Mouse (Mus musculus) CD4-positive helper T cell, adult 2 months (primary cell): ENCODE data around the gene Rbms3.

ENCODE experiments used
- DNase-seq: peaks from one replicate; pipeline ENCODE4 v3.0.0-alpha.2; 2012; ENCODE audit warnings: low read depth, missing footprints, low spot score

The Rbms3 gene

GRCm38 (mm10) chr9:117375776-117376175 is 253.9 kb downstream of the Rbms3 start:
- no peak for DNase-seq

- no peak for DNase-seq
These were observed 256.5 kb downstream of the Rbms3 start for GRCm38 (mm10) chr9:117373164-117373741.

- no peak for DNase-seq
These were observed 257.7 kb downstream of the Rbms3 start for GRCm38 (mm10) chr9:117371980-117372379.

- no peak for DNase-seq
These were observed 259.6 kb downstream of the Rbms3 start for GRCm38 (mm10) chr9:117370086-117370485.

GRCm38 (mm10) chr9:117368016-117368415 is 261.7 kb downstream of the Rbms3 start:
- DNase-seq = no peak

- no peak for DNase-seq
These were observed 265.1 kb downstream of the Rbms3 start for GRCm38 (mm10) chr9:117364610-117365009.

GRCm38 (mm10) chr9:117361431-117361830 is 268.3 kb downstream of the Rbms3 start:
- no peak for DNase-seq

- no peak for DNase-seq
These were observed 272.8 kb downstream of the Rbms3 start for GRCm38 (mm10) chr9:117356764-117357442.

- no peak for DNase-seq
These were observed 274.2 kb downstream of the Rbms3 start for GRCm38 (mm10) chr9:117355501-117355900.

- DNase-seq = no peak
These were observed 287.4 kb downstream of the Rbms3 start for GRCm38 (mm10) chr9:117342336-117342735.

GRCm38 (mm10) chr9:117330681-117331080 is 299.0 kb downstream of the Rbms3 start:
- DNase-seq = no peak

- no peak for DNase-seq
These were observed 310.4 kb downstream of the Rbms3 start for GRCm38 (mm10) chr9:117319271-117319670.

- no peak for DNase-seq
These were observed 311.3 kb downstream of the Rbms3 start for GRCm38 (mm10) chr9:117318461-117318860.

- DNase-seq = no peak
These were observed 312.5 kb downstream of the Rbms3 start for GRCm38 (mm10) chr9:117317251-117317650.

- DNase-seq = no peak
These were observed 316.1 kb downstream of the Rbms3 start for GRCm38 (mm10) chr9:117313642-117314041.

- no peak for DNase-seq
These were observed 319.9 kb downstream of the Rbms3 start for GRCm38 (mm10) chr9:117309809-117310208.

GRCm38 (mm10) chr9:117298991-117299390 is 330.7 kb downstream of the Rbms3 start:
- DNase-seq = no peak

GRCm38 (mm10) chr9:117297662-117298531 is 331.8 kb downstream of the Rbms3 start:
- DNase-seq = no peak

- no peak for DNase-seq
These were observed 338.5 kb downstream of the Rbms3 start for GRCm38 (mm10) chr9:117291066-117291850.

GRCm38 (mm10) chr9:117274846-117275245 is 354.9 kb downstream of the Rbms3 start:
- DNase-seq = no peak

- DNase-seq = no peak
These were observed 370.1 kb downstream of the Rbms3 start for GRCm38 (mm10) chr9:117259614-117260013.

- no peak for DNase-seq
These were observed 376.4 kb downstream of the Rbms3 start for GRCm38 (mm10) chr9:117253361-117253760.
